Mouse (Mus musculus): ENCODE data around the gene Ifitm6. TPM values are rescaled to one million over a fixed set of nuclear protein-coding genes. Genes with fewer than 3 reads are reported as not detected.
A peak's percentile ranks its signal among the peaks of the same experiment; 100 is the strongest.
"Not testable (repeated sequence)": the region's sequence is repeated elsewhere in the genome, so short reads cannot be mapped to it uniquely, and the experiment has no call there.

The Ifitm6 gene
- polyA plus RNA-seq (2021), result 0.21 TPM

GRCm38 (mm10) chr7:141017824-141018223, at the start of gene Ifitm6:
Ifitm6 (minus strand) TSS chr7:141017924.
- CTCF ChIA-PET, result interaction anchor here (1.5 kb wide), 1 partner anchor 58 kb away, joined by 5 read pairs; no protein-coding TSS in a partner anchor
- H3K27me3 ChIP-seq; in situ Hi-C loops (cut with MboI; ENCODE audit: low pct_unique_long_range_greater_than_20kb); ATAC-seq; DNase-seq (ENCODE audit: low read depth, low spot score); POLR2A ChIA-PET: not testable (repeated sequence)

GRCm38 (mm10) chr7:141064576-141064975, 46.9 kb upstream of the Ifitm6 start:
- H3K27me3 ChIP-seq, result peaks cover 4% of the 10 kb centered on the region
- ATAC-seq (no peak), DNase-seq (ENCODE audit: low read depth, low spot score) (no peak)
- TF ChIP-seq CTCF (IDR thresholded peaks at IDR 0.05), result no peak
- ChIA-PET POLR2A (interaction anchor here (0.5 kb wide), 1 partner anchor 32 kb away, joined by 3 read pairs; no protein-coding TSS in a partner anchor), CTCF (interaction anchor here (1.2 kb wide), 1 partner anchor 16 kb away, joined by 3 read pairs; no protein-coding TSS in a partner anchor)
- in situ Hi-C loops (cut with MboI; ENCODE audit: low pct_unique_long_range_greater_than_20kb), result no loop called here

GRCm38 (mm10) chr7:141064175-141064574, 46.5 kb upstream of the Ifitm6 start:
- H3K27me3 ChIP-seq, result peaks cover 4% of the 10 kb centered on the region
- no peak for TF ChIP-seq CTCF (IDR thresholded peaks at IDR 0.05)
- no peak for DNase-seq (ENCODE audit: low read depth, low spot score)
- in situ Hi-C loops (cut with MboI; ENCODE audit: low pct_unique_long_range_greater_than_20kb), result no loop called here
- ChIA-PET POLR2A (interaction anchor here (0.5 kb wide), 1 partner anchor 32 kb away, joined by 3 read pairs; no protein-coding TSS in a partner anchor), CTCF (interaction anchor here (1.2 kb wide), 1 partner anchor 15 kb away, joined by 3 read pairs; no protein-coding TSS in a partner anchor)
- ATAC-seq, result no peak

GRCm38 (mm10) chr7:141063353-141063752, 45.6 kb upstream of the Ifitm6 start:
- ChIA-PET POLR2A (no interaction called here), CTCF (no interaction called here)
- ATAC-seq, result no peak
- no peak for DNase-seq (ENCODE audit: low read depth, low spot score)
- in situ Hi-C loops (cut with MboI; ENCODE audit: low pct_unique_long_range_greater_than_20kb), result no loop called here
- no peak for TF ChIP-seq CTCF (IDR thresholded peaks at IDR 0.05)
- H3K27me3 ChIP-seq, result peaks cover under 1% of the 10 kb centered on the region

GRCm38 (mm10) chr7:141062525-141062924, 44.8 kb upstream of the Ifitm6 start:
- TF ChIP-seq CTCF (IDR thresholded peaks at IDR 0.05), result no peak
- no peaks in the 10 kb centered on the region for H3K27me3 ChIP-seq
- in situ Hi-C loops (cut with MboI; ENCODE audit: low pct_unique_long_range_greater_than_20kb), result no loop called here
- no peak for DNase-seq (ENCODE audit: low read depth, low spot score)
- POLR2A ChIA-PET, result no interaction called here
- CTCF ChIA-PET, result interaction anchor here (1.6 kb wide), 1 partner anchor 14 kb away, joined by 3 read pairs; no protein-coding TSS in a partner anchor
- ATAC-seq, result no peak

GRCm38 (mm10) chr7:141061269-141061692, 43.6 kb upstream of the Ifitm6 start:
- CTCF ChIA-PET, result interaction anchor here (0.8 to 1.7 kb wide), 4 partner anchors 9 to 153 kb away, joined by 3 to 5 read pairs (median 3); no protein-coding TSS in a partner anchor

GRCm38 (mm10) chr7:141060426-141061242, 42.9 kb upstream of the Ifitm6 start, which contains the start of gene B4galnt4:
B4galnt4 (plus strand) TSS chr7:141061104.
- no peaks in the 10 kb centered on the region for H3K27me3 ChIP-seq
- in situ Hi-C loops (cut with MboI; ENCODE audit: low pct_unique_long_range_greater_than_20kb), result no loop called here
- ATAC-seq (peak; percentile 63), DNase-seq (ENCODE audit: low read depth, low spot score) (no peak)
- TF ChIP-seq CTCF (IDR thresholded peaks at IDR 0.05), result no peak
- CTCF ChIA-PET, result interaction anchor here (1.2 to 1.7 kb wide), 6 partner anchors 9 to 152 kb away, joined by 3 to 6 read pairs (median 4); no protein-coding TSS in a partner anchor
- POLR2A ChIA-PET, result interaction anchor here (1.2 to 1.3 kb wide), 2 partner anchors 12 to 52 kb away, joined by 3 read pairs; no protein-coding TSS in a partner anchor

More at GRCm38 (mm10) chr7:141061269-141061692, 43.6 kb upstream of the Ifitm6 start:
- in situ Hi-C loops (cut with MboI; ENCODE audit: low pct_unique_long_range_greater_than_20kb), result no loop called here
- TF ChIP-seq CTCF (IDR thresholded peaks at IDR 0.05), result no peak
- no peaks in the 10 kb centered on the region for H3K27me3 ChIP-seq
- DNase-seq (ENCODE audit: low read depth, low spot score) (no peak), ATAC-seq (no peak)
- POLR2A ChIA-PET, result interaction anchor here (1.2 kb wide), 1 partner anchor 53 kb away, joined by 3 read pairs; no protein-coding TSS in a partner anchor

- in situ Hi-C loops (cut with MboI; ENCODE audit: low pct_unique_long_range_greater_than_20kb), result loop anchor here (5.0 to 10.0 kb wide), 2 partner anchors 115 to 218 kb away; partner anchors contain the start of gene Rnh1
- ChIA-PET POLR2A (interaction anchor here (0.9 to 1.3 kb wide), 2 partner anchors 11 to 133 kb away, joined by 3 read pairs; no protein-coding TSS in a partner anchor), CTCF (interaction anchor here (1.2 to 1.7 kb wide), 5 partner anchors 10 to 152 kb away, joined by 3 to 6 read pairs (median 5); no protein-coding TSS in a partner anchor)
- DNase-seq (ENCODE audit: low read depth, low spot score) (no peak), ATAC-seq (no peak)
- no peaks in the 10 kb centered on the region for H3K27me3 ChIP-seq
- TF ChIP-seq CTCF (IDR thresholded peaks at IDR 0.05), result no peak
These were observed 42.2 kb upstream of the Ifitm6 start for GRCm38 (mm10) chr7:141059929-141060328.

GRCm38 (mm10) chr7:141058601-141059341, 41.0 kb upstream of the Ifitm6 start:
- H3K27me3 ChIP-seq, result no peaks in the 10 kb centered on the region
- no peak for TF ChIP-seq CTCF (IDR thresholded peaks at IDR 0.05)
- CTCF ChIA-PET, result no interaction called here
- POLR2A ChIA-PET, result interaction anchor here (0.7 kb wide), 1 partner anchor 32 kb away, joined by 7 read pairs; no protein-coding TSS in a partner anchor
- peak; percentile 22 for ATAC-seq
- in situ Hi-C loops (cut with MboI; ENCODE audit: low pct_unique_long_range_greater_than_20kb), result loop anchor here (5.0 to 10.0 kb wide), 2 partner anchors 116 to 216 kb away; partner anchors contain the start of gene Rnh1
- DNase-seq (ENCODE audit: low read depth, low spot score), result no peak

GRCm38 (mm10) chr7:141057541-141057940, 39.8 kb upstream of the Ifitm6 start:
- in situ Hi-C loops (cut with MboI; ENCODE audit: low pct_unique_long_range_greater_than_20kb), result loop anchor here (5.0 to 10.0 kb wide), 2 partner anchors 117 to 215 kb away; partner anchors contain the start of gene Rnh1
- no peaks in the 10 kb centered on the region for H3K27me3 ChIP-seq
- no peak for ATAC-seq
- ChIA-PET CTCF (no interaction called here), POLR2A (no interaction called here)
- DNase-seq (ENCODE audit: low read depth, low spot score), result no peak
- no peak for TF ChIP-seq CTCF (IDR thresholded peaks at IDR 0.05)

Measured in Patski (cell line).